Mouse (Mus musculus): ENCODE data around the gene Dnajb7.

Gene Dnajb7

DNA sequence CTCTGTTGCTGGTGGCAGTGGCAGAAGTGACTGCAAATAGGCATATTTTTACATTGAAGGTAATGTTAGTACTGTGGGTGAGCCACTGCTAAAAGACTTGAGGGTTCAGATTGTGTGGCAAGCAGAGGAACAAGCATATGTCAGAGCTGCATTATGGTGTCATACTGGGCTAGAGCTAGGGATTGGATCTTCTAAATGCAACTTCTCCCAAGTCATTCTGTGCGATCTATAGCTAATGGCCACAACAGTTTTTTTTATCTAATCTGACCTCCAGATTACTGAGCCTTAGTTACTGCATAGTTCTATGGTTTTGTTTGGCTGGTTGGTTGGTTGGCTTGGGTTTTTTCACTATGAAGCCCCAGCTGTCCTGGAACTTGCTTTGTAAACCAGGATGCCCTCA, at the start of gene Dnajb7:
Gene Dnajb7 (minus strand): TSS at position 101 of the 400 bp plus-strand sequence.
- no peak for DNase-seq

DNA sequence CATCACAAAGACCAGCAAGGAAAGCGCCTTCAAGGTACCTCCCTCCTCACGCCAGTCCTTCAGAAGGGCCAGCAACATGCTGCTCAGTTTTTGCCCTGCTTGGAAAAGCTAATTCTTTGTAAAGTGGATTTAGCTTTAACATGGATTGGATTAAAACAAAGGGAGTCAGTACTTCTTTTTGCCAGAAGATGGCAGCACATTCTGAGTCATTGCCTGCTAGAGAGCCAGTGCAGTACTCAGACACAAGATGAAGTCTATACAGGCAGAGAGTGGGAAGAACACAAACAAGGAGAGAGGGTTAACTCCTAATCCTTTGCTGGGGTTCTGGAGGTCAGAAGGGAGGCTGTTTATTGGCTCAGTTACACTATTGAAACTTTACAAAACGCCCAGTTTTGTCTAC, 40.4 kb upstream of the Dnajb7 start:
- peak; percentile 84 for DNase-seq

DNA sequence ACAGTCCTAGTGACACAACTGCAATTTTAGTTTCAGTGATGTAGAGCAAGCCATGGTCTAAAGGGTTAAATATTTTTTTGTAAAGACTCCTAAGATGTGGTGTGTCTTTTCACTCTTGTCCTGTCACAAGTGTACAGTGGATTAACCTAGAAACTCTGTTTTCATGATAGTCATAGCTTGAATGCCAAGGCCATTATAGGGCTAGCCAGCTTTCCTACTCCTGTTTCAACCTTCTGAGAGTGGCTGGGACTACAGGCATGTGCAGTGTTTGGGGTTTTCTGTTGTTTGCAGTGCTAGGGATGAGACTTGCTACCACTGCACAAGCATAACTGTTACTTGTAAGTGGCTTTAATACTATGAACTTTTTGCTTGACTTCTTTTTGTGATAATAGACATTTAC, 31.1 kb upstream of the Dnajb7 start:
- DNase-seq: no peak

DNA sequence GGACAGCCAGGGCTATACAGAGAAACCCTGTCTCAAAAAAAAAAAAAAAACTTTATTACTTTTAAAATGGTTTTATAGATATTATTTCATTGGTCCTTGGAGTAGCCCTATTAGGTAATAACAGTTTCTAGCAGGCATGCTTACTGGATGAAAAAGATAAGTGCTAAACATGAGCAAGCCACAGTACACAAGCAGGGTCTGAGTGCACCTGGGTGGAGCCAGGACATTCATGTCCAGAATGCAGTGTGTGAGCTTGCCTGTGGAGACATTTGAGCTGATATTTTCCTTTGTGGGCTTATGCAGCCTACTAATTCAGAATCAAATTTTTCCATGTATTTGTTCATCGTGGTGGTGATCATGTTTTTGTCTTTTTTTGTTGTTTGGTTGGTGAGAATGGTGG, 30.2 kb upstream of the Dnajb7 start:
- DNase-seq: no peak

DNA sequence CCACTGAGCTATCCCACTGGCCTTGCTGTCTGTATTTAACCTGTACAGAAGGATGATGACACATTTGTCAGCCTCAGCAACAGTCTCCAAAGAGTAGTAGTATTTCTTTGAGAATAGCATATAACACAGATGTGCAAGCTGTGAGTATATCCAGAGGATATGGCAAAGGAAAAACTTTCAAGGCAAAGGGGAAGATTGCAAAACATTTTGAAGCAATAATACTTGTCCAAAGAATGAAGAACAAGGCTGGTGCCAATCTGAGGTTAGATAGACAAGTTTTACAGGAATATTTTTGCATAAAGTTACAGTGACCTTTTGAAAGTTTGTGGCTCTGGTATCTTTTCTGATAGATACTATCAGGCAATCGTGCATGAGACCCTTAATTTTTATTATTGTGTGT, 23.1 kb upstream of the Dnajb7 start:
- no peak for DNase-seq

DNA sequence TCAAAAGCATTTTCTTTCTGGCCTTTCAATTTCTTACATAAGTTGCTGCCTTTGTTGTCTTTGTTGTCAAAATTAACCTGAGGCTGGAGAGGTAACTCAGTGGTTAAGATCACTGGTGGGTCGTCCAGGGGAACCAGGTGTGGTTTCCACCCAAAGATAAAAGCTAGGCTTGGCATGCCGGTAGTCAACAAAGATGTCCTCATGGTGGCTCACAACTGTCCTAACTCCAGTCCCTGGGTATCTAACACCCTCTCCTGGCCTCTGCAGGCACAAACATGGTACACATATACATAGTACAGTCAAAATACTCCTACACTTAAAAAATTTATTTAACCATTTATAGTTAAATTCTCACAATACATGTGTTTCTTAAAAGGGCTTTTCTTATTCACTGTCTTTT, 19.8 kb upstream of the Dnajb7 start:
- DNase-seq: no peak

DNA sequence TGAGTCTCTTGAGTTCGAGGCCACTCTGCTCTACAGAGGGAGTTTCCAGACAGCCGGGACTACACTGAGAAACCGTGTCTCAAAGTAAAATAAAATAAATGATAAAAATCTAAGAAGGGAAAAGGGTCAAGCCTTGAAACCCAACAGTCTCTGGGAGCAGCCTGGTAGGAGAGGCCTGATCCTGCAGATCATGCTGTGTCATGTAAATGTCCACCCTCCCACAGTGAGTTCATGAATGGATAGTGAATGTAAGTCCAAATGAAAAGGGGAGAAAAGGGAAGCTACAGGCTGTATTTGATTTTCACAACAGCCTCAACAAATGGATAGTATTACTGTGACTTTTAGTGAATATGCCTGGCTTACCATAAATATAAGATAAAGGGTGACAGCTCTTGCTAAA, 17.2 kb upstream of the Dnajb7 start:
- no peak for DNase-seq

DNA sequence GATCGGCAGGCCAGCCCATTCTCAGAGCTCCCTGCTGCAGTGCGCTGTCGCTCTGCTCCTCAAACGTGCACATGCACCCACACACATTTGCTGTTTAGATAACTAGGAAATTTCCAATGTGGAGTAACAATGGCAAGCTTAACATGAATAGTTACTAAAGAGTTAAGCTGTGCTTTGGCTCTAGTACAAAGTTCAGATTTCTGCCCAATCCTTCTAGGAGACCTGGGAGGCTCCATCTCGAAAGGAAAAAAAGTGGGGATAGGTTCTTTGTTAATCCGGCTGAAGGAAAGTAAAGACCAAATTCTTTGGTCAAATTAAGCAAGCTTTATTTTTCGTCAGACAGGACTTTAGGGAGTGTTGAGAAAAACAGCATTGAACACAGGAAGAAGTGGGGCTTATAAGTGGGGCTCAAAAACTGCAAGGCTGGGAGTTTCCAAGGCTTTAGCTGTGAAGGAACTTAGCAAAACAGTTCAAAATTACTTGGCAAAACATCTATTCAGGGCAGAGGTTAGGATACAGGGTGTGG, 14.1 kb upstream of the Dnajb7 start:
- peak; percentile 5 for DNase-seq

DNA sequence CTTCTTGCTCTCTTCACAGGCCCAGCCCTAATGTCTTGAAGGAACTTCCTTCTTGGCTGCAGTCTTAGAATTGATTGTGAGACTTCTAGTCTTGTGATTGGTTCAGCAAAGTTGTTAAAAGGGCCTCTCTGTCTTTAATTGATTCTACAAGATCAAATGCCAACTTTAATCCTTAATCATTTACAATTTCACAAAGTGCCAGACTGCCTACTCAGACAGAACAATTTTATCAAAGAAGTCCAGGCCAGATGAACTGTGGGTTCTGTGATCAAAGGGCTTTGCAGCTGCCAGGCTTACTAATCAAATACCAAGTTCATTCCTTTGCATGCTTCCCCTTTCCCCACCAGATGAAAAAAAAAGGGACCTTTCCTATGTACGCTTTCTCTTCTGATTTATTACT, 13.4 kb upstream of the Dnajb7 start:
- peak; percentile 5 for DNase-seq

DNA sequence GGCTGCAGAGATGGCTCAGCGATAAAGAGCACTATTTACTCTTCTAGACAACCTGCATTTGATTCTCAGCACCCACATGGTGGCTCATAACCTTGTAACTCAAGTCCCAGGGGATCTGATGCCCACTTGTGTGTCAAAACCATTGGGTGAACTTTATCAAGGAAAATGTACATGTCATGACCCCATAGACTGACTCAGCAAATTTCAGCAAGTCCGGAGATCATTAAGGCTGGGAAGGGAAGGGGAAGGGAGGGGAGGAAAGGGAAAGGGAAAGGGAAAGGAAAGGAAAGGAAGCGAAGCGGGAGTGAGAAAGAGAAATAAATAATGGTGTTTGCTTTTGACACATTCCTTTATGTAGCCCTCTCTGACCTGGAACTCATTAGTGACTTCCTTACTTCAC, 10.0 kb upstream of the Dnajb7 start:
- no peak for DNase-seq

DNA sequence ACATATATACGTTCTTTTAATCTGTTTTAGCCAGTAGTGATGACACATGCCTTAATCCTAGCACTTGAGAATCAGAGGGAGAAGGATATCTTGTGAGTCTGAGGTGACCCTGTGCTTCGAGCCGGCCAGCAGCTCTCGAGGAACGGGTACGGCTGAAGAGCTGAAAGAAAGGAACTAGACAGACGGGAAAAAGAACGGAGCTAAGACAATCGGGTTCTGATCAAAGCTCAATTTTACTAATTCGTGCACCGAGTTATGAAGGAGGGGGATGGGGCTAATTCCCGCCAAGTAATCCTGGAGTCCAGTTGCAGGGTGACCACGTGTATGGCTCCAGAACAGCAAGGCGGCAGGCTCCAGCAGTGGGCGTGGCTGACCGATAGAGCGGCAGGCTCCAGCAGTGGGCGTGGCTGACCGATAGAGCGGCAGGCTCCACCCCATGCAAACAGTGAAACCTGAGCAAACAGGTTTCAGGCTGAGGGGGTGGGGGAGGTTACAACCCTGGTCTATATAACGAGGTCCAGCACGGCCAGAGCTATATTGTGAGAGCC, 8.7 kb upstream of the Dnajb7 start:
- peak; percentile 83 for DNase-seq

DNA sequence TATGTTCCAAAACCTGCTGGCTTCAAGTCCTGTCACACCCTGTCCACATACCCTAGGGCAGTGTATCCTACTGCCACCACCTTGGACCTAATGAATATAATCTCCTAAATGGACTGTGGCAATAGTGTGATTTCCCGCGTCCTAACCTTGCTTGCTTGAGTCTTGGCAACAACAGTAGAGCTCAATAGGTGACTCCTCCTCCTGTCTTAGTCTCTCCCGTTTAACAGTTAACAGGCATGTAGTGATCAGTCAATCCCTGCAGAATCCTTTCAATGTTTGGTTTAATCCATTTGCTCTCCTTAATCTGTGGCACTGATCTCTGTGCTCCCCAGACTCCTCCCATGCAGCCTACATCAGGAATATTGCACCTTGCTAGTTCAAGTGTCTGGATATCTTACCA, 3.1 kb downstream of the Dnajb7 start:
- no peak for DNase-seq

DNA sequence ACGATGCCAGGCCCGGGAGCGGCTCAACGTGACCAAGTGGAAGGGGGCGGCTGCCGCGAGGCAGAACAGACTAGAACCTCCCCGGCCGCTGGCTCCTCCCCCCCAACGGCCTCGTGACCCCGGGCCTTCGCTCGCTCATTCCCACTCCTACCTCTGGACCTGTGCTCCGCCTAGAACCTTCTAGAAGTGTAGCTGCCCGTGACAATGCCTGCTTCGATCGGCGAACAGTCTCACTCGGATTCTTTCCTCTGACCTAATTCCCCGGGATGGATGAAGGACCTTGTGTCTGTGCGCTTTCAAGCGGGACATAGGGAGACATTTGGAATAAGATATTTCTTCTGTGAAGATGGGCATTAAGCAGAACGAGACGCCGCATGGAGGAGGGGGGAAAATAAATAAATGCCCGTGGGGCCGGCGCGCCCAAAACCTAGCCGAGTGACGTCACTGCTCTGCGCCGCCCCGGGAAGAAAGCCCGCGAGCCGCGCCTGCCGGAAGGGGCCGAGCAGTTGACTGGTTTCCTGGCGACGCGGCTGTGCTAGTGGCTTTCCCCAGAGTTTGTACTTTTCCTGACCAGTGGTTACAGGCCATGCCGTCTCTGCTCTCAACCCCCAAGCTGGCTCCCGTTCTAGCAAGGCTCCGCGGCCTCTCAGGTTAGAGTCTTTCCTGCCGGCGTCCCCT, 8.3 kb downstream of the Dnajb7 start, which contains the start of the genes St13 and Xpnpep3:
Gene St13 (minus strand): TSS at position 440 of the 678 bp plus-strand sequence.
Gene Xpnpep3 (plus strand): TSS at position 501 of the 678 bp plus-strand sequence.
- peak; percentile 99 for DNase-seq

DNA sequence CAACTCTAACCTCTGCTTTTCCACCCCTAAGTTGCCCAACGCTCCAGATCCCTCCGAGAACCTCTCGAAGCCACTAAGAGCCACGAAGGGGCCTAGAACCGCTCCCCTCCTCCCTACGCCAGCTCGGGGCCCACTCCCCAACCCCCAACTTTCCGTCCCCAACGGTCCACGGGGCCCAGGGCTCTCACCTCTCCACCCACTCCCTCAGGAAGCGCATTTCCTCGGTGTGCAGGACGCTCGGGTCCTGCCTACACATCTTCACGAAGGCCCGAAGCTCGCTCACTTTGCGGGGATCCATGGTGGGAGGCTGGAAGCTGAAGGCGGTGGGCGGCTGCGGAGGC, 8.8 kb downstream of the Dnajb7 start:
- no peak for DNase-seq

DNA sequence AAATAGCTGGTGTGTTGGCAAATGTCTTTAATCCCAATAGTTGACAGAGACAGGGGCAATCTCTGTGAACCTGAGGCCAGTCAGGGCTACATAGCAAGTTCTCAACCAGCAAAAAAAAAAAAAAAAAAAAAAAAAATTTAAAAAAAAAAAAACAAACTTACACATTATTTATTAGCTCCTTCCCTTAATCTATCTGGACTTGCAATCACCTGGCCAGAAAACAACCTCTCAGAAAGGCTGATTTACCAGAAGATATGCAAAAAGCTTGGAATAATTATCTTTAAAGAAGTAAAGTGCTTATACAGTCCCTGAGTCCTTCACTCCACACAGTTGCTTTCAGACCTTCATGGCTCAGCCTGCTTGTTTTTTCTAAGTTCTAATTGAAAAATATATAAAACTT, 9.9 kb downstream of the Dnajb7 start:
- DNase-seq: no peak

DNA sequence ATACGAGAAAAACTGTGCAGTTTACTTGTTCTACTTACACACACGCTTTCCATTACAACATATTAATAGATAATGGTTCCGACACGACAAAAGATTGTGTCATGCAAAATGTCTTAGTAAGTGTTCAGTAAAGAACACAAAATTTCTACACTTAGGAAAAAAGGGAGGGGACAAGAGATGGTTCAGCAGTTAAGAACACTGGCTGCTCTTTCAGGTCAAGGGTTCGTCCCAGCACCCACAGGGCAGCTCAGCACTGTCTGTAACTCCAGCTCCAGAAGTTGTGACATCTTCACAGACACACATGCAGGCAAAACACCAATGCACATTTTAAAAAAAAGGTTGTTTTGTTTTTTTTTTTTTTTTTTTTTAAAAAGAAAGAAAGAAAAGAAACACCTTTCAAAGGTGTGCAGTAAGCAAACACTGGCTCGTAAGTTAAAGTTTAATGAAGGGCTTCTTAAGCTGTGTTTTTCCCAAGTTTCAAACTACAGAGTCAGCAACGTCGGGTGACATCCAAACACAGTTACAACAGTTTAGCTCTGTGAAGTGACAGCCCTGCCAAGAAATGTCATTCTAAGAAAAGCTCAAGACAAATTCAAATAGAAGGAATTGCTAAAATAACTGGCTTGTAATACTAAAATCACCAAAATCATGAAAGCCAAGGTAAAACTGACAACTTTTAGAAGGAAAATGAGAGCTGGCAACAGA, 13.7 kb downstream of the Dnajb7 start:
- peak; percentile 3 for DNase-seq

DNA sequence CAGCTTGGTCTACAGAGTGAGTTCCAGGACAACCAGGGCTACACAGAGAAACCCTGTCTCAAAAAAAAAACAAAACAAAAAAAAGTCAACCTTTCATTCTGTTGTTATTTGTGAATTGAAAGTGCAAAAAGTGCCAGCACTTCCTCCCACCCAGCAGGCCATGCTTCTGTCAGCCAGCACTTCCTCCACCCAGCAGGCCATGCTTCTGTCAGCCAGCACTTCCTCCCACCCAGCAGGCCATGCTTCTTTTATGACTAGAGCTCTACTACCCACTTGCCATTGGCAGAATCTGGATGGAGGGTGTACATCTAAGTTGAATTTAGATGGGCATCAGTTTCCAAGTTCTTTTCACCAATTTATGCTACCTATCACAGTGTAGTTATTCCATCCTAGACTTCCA, 15.1 kb downstream of the Dnajb7 start:
- DNase-seq: peak; percentile 11

DNA sequence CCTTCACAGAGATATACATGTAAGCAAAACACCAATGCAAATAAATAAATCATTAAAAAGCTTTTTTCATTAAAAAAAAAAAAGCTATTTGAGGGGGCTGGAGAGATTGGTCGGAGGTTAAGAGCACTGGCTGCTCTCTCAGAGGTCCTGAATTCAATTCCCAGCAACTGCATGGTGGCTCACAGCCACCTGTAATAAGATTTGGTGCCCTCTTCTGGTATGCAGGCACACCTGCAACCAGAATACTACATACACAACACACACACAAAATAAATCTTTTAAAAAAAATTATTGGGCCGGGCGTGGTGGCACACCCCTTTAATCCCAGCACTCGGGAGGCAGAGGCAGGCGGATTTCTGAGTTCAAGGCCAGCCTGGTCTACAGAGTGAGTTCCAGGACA, 21.8 kb downstream of the Dnajb7 start:
- DNase-seq: no peak

DNA sequence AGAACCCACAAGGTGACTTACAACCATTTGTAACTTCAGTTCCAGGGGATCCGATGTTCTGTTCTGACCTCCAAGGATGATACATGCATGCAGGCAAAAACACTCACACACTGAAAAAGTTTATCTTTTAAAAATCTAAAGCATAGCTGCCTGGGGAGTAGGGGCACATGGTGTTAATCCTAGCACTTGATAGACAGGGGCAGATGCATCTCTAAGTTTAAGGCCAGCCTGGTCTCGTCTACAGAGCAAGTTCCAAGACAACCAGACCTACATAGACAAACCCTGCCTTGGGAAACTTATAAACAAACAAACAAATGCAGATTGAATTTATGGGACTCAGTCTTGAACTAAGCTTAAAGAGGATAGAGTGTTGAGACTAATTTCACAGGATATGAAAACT, 29.3 kb downstream of the Dnajb7 start:
- DNase-seq: no peak

DNA sequence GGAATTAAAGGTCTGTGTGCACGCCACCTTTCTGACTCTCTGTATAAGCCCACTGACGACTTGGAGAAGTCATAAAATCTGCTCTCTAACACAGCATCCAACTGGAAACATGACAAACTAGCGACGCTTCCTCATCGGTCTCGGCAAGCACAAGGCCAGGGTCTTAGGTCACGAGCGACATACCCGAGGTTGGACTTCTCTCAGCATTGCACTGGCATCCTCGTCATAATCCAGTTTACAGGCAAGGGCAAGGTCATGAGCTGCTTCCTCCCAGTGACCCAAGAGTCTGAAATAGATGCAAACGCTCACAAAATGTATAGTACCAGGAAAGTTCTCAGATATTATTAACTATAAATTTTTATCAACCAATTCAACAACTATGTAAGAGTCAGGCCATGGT, 33.5 kb downstream of the Dnajb7 start:
- DNase-seq: no peak

DNA sequence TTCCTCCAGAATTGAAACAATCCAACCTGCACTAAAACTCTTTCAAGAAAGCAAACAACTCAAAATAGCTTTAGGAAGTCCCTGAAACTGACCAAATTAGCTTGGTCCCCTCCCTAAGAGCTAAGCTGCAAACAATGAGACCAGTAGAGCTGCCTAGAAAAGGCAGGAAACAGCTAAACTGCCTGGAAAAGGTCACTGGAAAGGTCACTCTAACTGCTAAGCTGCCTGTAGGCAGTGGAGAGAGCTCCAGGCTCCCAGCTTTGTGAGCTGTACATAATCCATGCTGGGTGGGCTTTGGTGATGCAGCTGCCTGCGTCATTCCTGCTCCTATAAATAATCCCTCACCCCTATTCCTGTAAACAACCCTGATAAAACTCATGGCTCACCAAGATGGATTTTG, 37.7 kb downstream of the Dnajb7 start:
- DNase-seq: no peak

DNA sequence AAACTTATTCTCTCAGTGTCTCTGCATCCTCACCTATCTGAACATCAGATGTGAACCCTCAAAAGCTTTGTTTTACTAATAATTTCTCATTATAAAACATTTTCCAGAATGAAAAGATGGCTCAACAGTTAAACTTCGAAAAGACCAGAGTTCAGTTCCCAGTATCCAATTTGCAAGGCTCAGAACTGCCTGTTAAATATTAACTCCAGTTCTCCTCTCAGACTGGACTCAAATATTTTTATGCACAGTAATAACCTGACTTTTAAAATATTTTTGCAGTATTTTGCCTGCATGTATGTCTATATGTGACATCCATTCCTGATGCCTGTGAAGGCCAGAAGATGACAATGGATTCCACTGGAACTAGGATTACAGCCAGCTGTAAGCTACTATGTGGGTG, 39.5 kb downstream of the Dnajb7 start:
- DNase-seq: no peak

DNA sequence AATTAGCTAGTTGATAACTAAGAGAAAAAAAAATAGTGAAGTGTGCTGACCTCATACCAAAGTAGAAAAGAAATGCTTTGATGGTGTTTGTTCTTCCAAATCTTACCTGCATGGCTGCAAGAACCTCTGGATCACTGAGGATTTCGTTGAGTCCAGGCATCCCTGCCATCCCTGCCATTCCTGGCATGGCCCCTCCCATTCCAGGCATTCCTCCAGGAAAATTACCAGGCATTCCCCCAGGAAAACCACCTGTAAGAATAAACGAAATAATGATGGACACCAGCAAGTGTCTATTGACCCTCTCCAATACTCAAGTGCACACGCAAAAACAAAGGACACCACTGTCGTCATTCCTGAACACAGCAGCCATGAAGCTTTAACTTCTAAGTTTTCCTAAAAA, 41.9 kb downstream of the Dnajb7 start:
- DNase-seq: no peak

DNA sequence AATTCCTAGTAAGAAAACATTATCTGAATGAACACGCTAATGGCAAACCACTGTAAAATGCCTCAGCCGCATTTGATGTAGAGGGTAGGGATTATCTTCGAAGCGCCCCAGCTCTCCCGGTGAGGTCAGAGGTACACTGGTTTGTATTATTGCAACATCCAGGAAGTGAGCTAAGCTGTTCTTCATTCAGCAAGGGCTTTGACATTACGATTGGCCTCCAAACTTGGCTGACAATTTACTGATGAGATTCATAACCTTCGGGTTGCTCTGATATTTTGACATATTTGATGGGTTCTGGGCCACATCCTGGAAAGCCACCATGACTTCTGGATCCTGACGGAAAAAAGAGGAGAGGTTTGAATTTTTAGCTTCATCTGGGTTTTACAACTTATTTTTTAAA, 42.9 kb downstream of the Dnajb7 start:
- DNase-seq: no peak

Data from lung, postnatal 10 days (tissue).